Mouse (Mus musculus) liver, adult 2 months (tissue): ENCODE measurements around the gene Tceal7. TPM values are rescaled to one million over a fixed set of nuclear protein-coding genes. Genes with fewer than 3 reads are reported as not detected.

Experiments
- DNase-seq: peaks from one replicate; pipeline ENCODE4 v3.0.0-alpha.2; 2011; ENCODE audit warnings: low read depth, low spot score; ENCODE audit errors: extremely low read depth
- H3K27ac ChIP-seq: fragments of 200-500 bp; replicated peaks from 2 replicates; pipeline ENCODE4 v1.5.1; 2012; ENCODE audit warnings: low read depth, mild to moderate bottlenecking, control low read depth, inconsistent platforms, low read length; ENCODE audit not compliant: insufficient read depth
- H3K27me3 ChIP-seq: fragments of 200-500 bp; 2 replicates; pipeline ENCODE4 v1.6.1; 2012; ENCODE audit warnings: mild to moderate bottlenecking, moderate library complexity, low read length, inconsistent platforms; ENCODE audit not compliant: control insufficient read depth, insufficient read depth
- H3K36me3 ChIP-seq: fragments of 200-500 bp; 2 replicates; pipeline ENCODE4 v1.6.1; 2012; ENCODE audit warnings: low read length, inconsistent platforms; ENCODE audit not compliant: control insufficient read depth, insufficient read depth
- H3K4me1 ChIP-seq: fragments of 200-500 bp; 2 replicates; pipeline ENCODE4 v1.6.1; 2011; ENCODE audit warnings: low read length; ENCODE audit not compliant: control insufficient read depth, insufficient read depth
- H3K4me3 ChIP-seq: fragments of 200-500 bp; 2 replicates; pipeline ENCODE4 v1.5.1; 2011; ENCODE audit warnings: low read depth, mild to moderate bottlenecking, control low read depth, low read length, moderate library complexity; ENCODE audit not compliant: insufficient read depth
- H3K79me2 ChIP-seq: fragments of 200-500 bp; 2 replicates; pipeline ENCODE4 v1.6.1; 2012; ENCODE audit warnings: inconsistent platforms, mild to moderate bottlenecking, low read length, moderate library complexity; ENCODE audit not compliant: control insufficient read depth, insufficient read depth
- H3K9ac ChIP-seq: fragments of 200-500 bp; 2 replicates; pipeline ENCODE4 v1.6.1; 2012; ENCODE audit warnings: low read depth, mild to moderate bottlenecking, control low read depth, inconsistent platforms, low read length
- CTCF ChIP-seq: fragments of 200-500 bp; IDR thresholded peaks from 2 replicates; pipeline ENCODE4 v1.5.1; 2011; ENCODE audit warnings: low read depth, low read length, control low read depth
- POLR2A ChIP-seq: fragments of 200-500 bp; IDR thresholded peaks from 2 replicates; pipeline ENCODE4 v1.6.1; 2011; ENCODE audit warnings: low read length, control low read depth; ENCODE audit not compliant: insufficient read depth; ENCODE audit errors: extremely low read depth
- WGBS: fragments of 180-500 bp; shearing (Covaris S2); methylation state at CpG from one replicate; pipeline ENCODE4 v1.1.7; 2018; 5-methylcytosine and 5-hydroxymethylcytosine counted together
- polyA plus RNA-seq: library from polyadenylated mRNA; depleted of rRNA; stranded (reverse); fragments of >200 nt; gene quantifications from 2 replicates; pipeline ENCODE4 v1.2.3, GENCODE M21; 2012; rRNA removed
- total RNA-seq: library from RNA; depleted of rRNA; stranded (reverse); fragments of >200 nt; gene quantifications from 2 replicates; pipeline ENCODE4 v1.2.3, GENCODE M21; 2014; rRNA removed

Tceal7 gene
- total and polyA plus RNA-seq, 2 experiments = not detected

DNA sequence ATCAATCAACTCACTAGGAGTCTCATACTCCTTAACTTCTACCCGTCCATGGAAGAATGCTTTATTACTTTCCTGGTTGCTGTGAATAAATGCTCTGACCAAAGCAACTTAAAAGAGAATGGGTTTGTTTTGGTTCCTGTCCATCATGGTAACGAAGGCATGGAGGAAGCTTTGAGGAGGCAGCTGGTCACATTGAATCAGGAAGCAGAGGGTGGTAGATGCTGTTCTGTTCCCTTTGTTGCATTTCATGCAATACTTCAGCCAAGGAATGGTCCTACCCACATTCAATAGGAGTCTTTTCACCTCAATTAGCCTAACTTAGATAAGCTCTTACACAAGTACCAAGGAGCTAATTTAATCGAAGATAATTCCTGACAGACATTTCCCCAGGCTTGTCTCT lies 60.8 kb downstream of the Tceal7 start:
- no peak for TF ChIP-seq POLR2A
- TF ChIP-seq CTCF = no peak
- H3K9ac ChIP-seq = no peak overlapping the region
- H3K27me3 ChIP-seq = no peaks in the 10 kb centered on the region
- H3K4me1 ChIP-seq = no peaks in the 10 kb centered on the region
- H3K27ac ChIP-seq = no peak overlapping the region
- no peak for DNase-seq
- no peak overlapping the region for H3K4me3 ChIP-seq
- 68% methylated on average over 3 of the region's 3 CpGs for WGBS
- H3K79me2 ChIP-seq = no peaks in the 10 kb centered on the region
- no peaks in the 10 kb centered on the region for H3K36me3 ChIP-seq

Other genes starting within 250 kb of the Tceal7 start
- 0.09 and 0.20 TPM in 2 replicates for gene Arxes2, start 221.0 kb upstream of the Tceal7 start, total RNA-seq
- 0.09 TPM in 1 of 2 replicates, not detected in the other for gene Arxes2, start 221.0 kb upstream of the Tceal7 start, polyA plus RNA-seq
- not detected in 2 replicates for gene Arxes1, start 181.4 kb upstream of the Tceal7 start, total RNA-seq
- gene Arxes1, start 181.4 kb upstream of the Tceal7 start, polyA plus RNA-seq = not detected in 2 replicates
- gene Bex2, start 146.5 kb upstream of the Tceal7 start, total RNA-seq = 0.40 TPM in 1 of 2 replicates, not detected in the other
- 0.13 TPM in 1 of 2 replicates, not detected in the other for gene Bex2, start 146.5 kb upstream of the Tceal7 start, polyA plus RNA-seq
- gene Nxf3, start 129.5 kb upstream of the Tceal7 start, total RNA-seq = not detected in 2 replicates
- not detected in 2 replicates for gene Nxf3, start 129.5 kb upstream of the Tceal7 start, polyA plus RNA-seq
- gene Bex4, start 75.8 kb upstream of the Tceal7 start, total RNA-seq = 0.37 and 0.67 TPM in 2 replicates
- 0.15 and 0.32 TPM in 2 replicates for gene Bex4, start 75.8 kb upstream of the Tceal7 start, polyA plus RNA-seq
- gene Tceal8, start 42.4 kb upstream of the Tceal7 start, total RNA-seq = 19.1 and 31.2 TPM in 2 replicates
- 3.1 and 5.1 TPM in 2 replicates for gene Tceal8, start 42.4 kb upstream of the Tceal7 start, polyA plus RNA-seq
- gene Tceal5, start 10.9 kb upstream of the Tceal7 start, total RNA-seq = 0.18 TPM in 1 of 2 replicates, not detected in the other
- gene Tceal5, start 10.9 kb upstream of the Tceal7 start, polyA plus RNA-seq = not detected in 2 replicates
- not detected in 2 replicates for gene Bex1, start 734 bp downstream of the Tceal7 start, total RNA-seq
- gene Bex1, start 734 bp downstream of the Tceal7 start, polyA plus RNA-seq = 0.40 TPM in 1 of 2 replicates, not detected in the other
- gene Tceal9, start 30.3 kb downstream of the Tceal7 start, total RNA-seq = 30.7 and 32.4 TPM in 2 replicates
- gene Tceal9, start 30.3 kb downstream of the Tceal7 start, polyA plus RNA-seq = 3.1 and 3.9 TPM in 2 replicates
- 1.2 and 1.5 TPM in 2 replicates for gene Bex3, start 55.5 kb downstream of the Tceal7 start, total RNA-seq
- 1.4 and 1.9 TPM in 2 replicates for gene Bex3, start 55.5 kb downstream of the Tceal7 start, polyA plus RNA-seq